ENCODE assay signal across 21 mouse cellular contexts in the genomic region with DNA sequence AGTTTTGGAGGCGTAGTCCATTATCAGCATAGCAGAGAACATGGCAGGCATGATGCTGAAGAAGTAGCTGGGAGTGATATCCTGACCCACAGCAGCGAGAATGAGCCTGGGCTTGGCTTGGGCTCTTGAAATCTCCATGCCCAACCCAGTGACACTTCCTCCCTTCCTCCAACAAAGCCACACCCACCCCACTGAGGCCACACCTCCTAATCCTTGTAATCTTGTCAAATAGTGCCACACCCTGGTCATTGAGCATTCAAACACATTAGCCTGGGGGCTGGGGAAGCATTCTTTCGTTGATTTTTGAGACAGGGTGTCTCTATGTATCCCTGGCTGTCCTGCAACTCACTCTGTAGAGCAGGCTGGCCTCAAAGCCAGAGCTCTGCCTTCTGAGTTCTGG. TPM values are rescaled to one million over a fixed set of nuclear protein-coding genes. Genes with fewer than 3 reads are reported as not detected.
DNase-seq lines count a peak whose midpoint lies in the region; ATAC-seq and TF ChIP-seq lines count a peak whose summit lies in the region.
"Had no signal": no experiment of that assay in that cellular context is flagged by ENCODE, and none has a peak within 500 bp of the region (broad histone marks: within the 10 kb centered on the region; RNA-seq: fewer than 3 reads in every experiment).

No protein-coding gene starts in this region.

- DNase-seq in CD4-positive, CD25-positive, alpha-beta regulatory T cell, adult 2 months (ENCODE audit: low read depth, low spot score): peak; percentile 10
- DNase-seq in liver: peak; percentile 17
- DNase-seq in liver, embryonic 11.5 days (ENCODE audit: low spot score): no peak
- peak; percentile 27 for DNase-seq in MEL (ENCODE audit: low read depth, low spot score)
- no peak for DNase-seq in heart, adult 9 months (ENCODE audit: low spot score in 2 of 2)
- no peak for DNase-seq in left cerebral cortex, adult 8-10 months (ENCODE audit: low spot score in 2 of 2)
- DNase-seq: adrenal gland, postnatal 14 days; cerebellum, adult 2 months; forebrain, postnatal 0 days; heart, adult 2 months; right cerebral cortex, adult 18-20 months had no signal

- H3K36me3 ChIP-seq in liver, embryonic 11.5 days (ENCODE audit: control insufficient read depth, insufficient read depth, low read length): peaks cover 5% of the 10 kb centered on the region; the same call in 1 of the 2 replicates
- no peaks in the 10 kb centered on the region; a peak in 1 of 4 replicates for H3K36me3 ChIP-seq in MEL (ENCODE audit: control insufficient read depth in 1 of 2, insufficient read depth in 2 of 2, low read length in 2 of 2)
- peaks cover 50% of the 10 kb centered on the region for H3K36me3 ChIP-seq in liver, embryonic 12.5 days
- H3K36me3 ChIP-seq: stomach, embryonic 15.5 days had no signal

- no peak; a peak in 1 of 6 replicates for TF ChIP-seq CTCF in MEL (IDR thresholded peaks at IDR 0.05 in 2 of 3, conservative IDR thresholded peaks at IDR 0.05 in 1 of 3; ENCODE audit: control insufficient read depth in 1 of 3, insufficient read depth in 1 of 3, low read depth in 2 of 3, low read length in 3 of 3, poor library complexity in 1 of 3, severe bottlenecking in 1 of 3)

- no peaks in the 10 kb centered on the region for H3K27me3 ChIP-seq in liver, embryonic 11.5 days (replicated peaks; ENCODE audit: control insufficient read depth, insufficient read depth, low read length)
- no peaks in the 10 kb centered on the region for H3K27me3 ChIP-seq in MEL (ENCODE audit: control insufficient read depth in 1 of 2, insufficient read depth in 2 of 2, low read length in 2 of 2)
- no peaks in the 10 kb centered on the region for H3K27me3 ChIP-seq in liver, embryonic 12.5 days (replicated peaks)
- H3K27me3 ChIP-seq: embryonic facial prominence, embryonic 13.5 days; hindbrain, embryonic 13.5 days; limb, embryonic 12.5 days; stomach, embryonic 15.5 days had no signal

- WGBS in liver, embryonic 11.5 days: 86% methylated on average over 3 of the region's 3 CpGs
- 62% methylated on average over 3 of the region's 3 CpGs for WGBS in liver, embryonic 12.5 days (ENCODE audit: insufficient replicate concordance)

- no peak overlapping the region for H3K27ac ChIP-seq in liver, embryonic 11.5 days (ENCODE audit: low read depth, low read length)
- H3K27ac ChIP-seq in MEL (ENCODE audit: control insufficient read depth, low read depth, low read length): no peak overlapping the region
- H3K27ac ChIP-seq in liver, embryonic 12.5 days: no peak overlapping the region
- H3K27ac ChIP-seq: embryonic facial prominence, embryonic 13.5 days; heart, adult 2 months; hindbrain, embryonic 13.5 days; limb, embryonic 12.5 days; stomach, embryonic 15.5 days had no signal

- H3K9me3 ChIP-seq in liver, embryonic 11.5 days (ENCODE audit: control insufficient read depth, low read length): no peaks in the 10 kb centered on the region
- H3K9me3 ChIP-seq in MEL (replicated peaks; ENCODE audit: insufficient read depth, low read length): no peaks in the 10 kb centered on the region
- no peaks in the 10 kb centered on the region for H3K9me3 ChIP-seq in liver, embryonic 12.5 days (replicated peaks)
- H3K9me3 ChIP-seq: embryonic facial prominence, embryonic 13.5 days; hindbrain, embryonic 13.5 days; limb, embryonic 12.5 days; stomach, embryonic 15.5 days had no signal

- H3K79me2 ChIP-seq in MEL (ENCODE audit: control insufficient read depth, insufficient read depth, low read length, poor library complexity): no peaks in the 10 kb centered on the region

- TF ChIP-seq EP300 in MEL (IDR thresholded peaks at IDR 0.05; ENCODE audit: low read depth in 1 of 2, low read length in 2 of 2): no peak

- TF ChIP-seq POLR2A in MEL (IDR thresholded peaks at IDR 0.05; ENCODE audit: control insufficient read depth in 1 of 2, insufficient read depth in 1 of 2, low read depth in 1 of 2, low read length in 2 of 2, poor library complexity in 1 of 2): no peak

- no peak overlapping the region for H3K4me2 ChIP-seq in liver, embryonic 11.5 days
- no peak overlapping the region for H3K4me2 ChIP-seq in liver, embryonic 12.5 days
- H3K4me2 ChIP-seq: embryonic facial prominence, embryonic 13.5 days; hindbrain, embryonic 13.5 days; limb, embryonic 12.5 days; stomach, embryonic 15.5 days had no signal

- H3K4me3 ChIP-seq in liver, embryonic 11.5 days (ENCODE audit: low read depth, low read length): no peak overlapping the region
- H3K4me3 ChIP-seq in MEL (ENCODE audit: control insufficient read depth in 1 of 2, insufficient read depth in 1 of 2, low read depth in 2 of 2, low read length in 2 of 2): no peak overlapping the region
- H3K4me3 ChIP-seq in liver, embryonic 12.5 days: no peak overlapping the region
- H3K4me3 ChIP-seq: embryonic facial prominence, embryonic 13.5 days; heart, adult 2 months; hindbrain, embryonic 13.5 days; limb, embryonic 12.5 days; stomach, embryonic 15.5 days had no signal

- no peaks in the 10 kb centered on the region for H3K4me1 ChIP-seq in liver, embryonic 11.5 days (replicated peaks; ENCODE audit: control insufficient read depth, insufficient read depth, low read length)
- H3K4me1 ChIP-seq in MEL (ENCODE audit: control insufficient read depth in 1 of 2, insufficient read depth in 2 of 2, low read length in 2 of 2): no peaks in the 10 kb centered on the region
- no peaks in the 10 kb centered on the region for H3K4me1 ChIP-seq in liver, embryonic 12.5 days
- H3K4me1 ChIP-seq: embryonic facial prominence, embryonic 13.5 days; hindbrain, embryonic 13.5 days; limb, embryonic 12.5 days; stomach, embryonic 15.5 days had no signal

- H3K9ac ChIP-seq in liver, embryonic 11.5 days (ENCODE audit: low read depth, low read length): no peak overlapping the region
- H3K9ac ChIP-seq in MEL (ENCODE audit: control insufficient read depth, low read depth, low read length, poor library complexity, severe bottlenecking): no peak overlapping the region
- no peak overlapping the region for H3K9ac ChIP-seq in liver, embryonic 12.5 days
- H3K9ac ChIP-seq: embryonic facial prominence, embryonic 13.5 days; forebrain, postnatal 0 days; hindbrain, embryonic 13.5 days; limb, embryonic 12.5 days; stomach, embryonic 15.5 days had no signal

- TF ChIP-seq RAD21 in MEL (IDR thresholded peaks at IDR 0.05; ENCODE audit: low read depth, low read length): no peak; the same call in 1 of the 2 replicates

- ATAC-seq in CD4-positive, CD25-positive, alpha-beta regulatory T cell, adult 4 months: no peak
- ATAC-seq in liver, embryonic 11.5 days (replicated peaks; ENCODE audit: low FRiP score): no peak
- peak; percentile 42; the same call in 1 of the 2 replicates for ATAC-seq in liver, embryonic 12.5 days
- ATAC-seq: forebrain, postnatal 0 days; intestine, embryonic 16.5 days; midbrain, embryonic 16.5 days had no signal

TF ChIP-seq in MEL, 35 proteins besides CTCF, POLR2A, EP300 and RAD21 (continues in another document):
- TF ChIP-seq GABPA (IDR thresholded peaks at IDR 0.05; ENCODE audit: low read depth, low read length) (no peak), NRF1 (IDR thresholded peaks at IDR 0.05; ENCODE audit: insufficient read depth, low read depth, low read length, poor library complexity, severe bottlenecking) (no peak), HCFC1 (IDR thresholded peaks at IDR 0.05; ENCODE audit: low read depth, low read length) (no peak), CHD2 (IDR thresholded peaks at IDR 0.05; ENCODE audit: low read length) (no peak), JUND (IDR thresholded peaks at IDR 0.05; ENCODE audit: low read depth, low read length) (no peak), ELF1 (IDR thresholded peaks at IDR 0.05; ENCODE audit: low read depth, low read length) (no peak), MXI1 (IDR thresholded peaks at IDR 0.05; ENCODE audit: low read depth, low read length) (no peak), TAL1 (IDR thresholded peaks at IDR 0.05; ENCODE audit: low read length) (no peak), UBTF (IDR thresholded peaks at IDR 0.05; ENCODE audit: borderline replicate concordance, insufficient read depth, low read depth, low read length) (no peak), NELFE (IDR thresholded peaks at IDR 0.05; ENCODE audit: low read depth, low read length) (no peak), ZKSCAN1 (IDR thresholded peaks at IDR 0.05; ENCODE audit: low read depth, low read length) (no peak), SIN3A (IDR thresholded peaks at IDR 0.05; ENCODE audit: low read length) (no peak), MAZ (IDR thresholded peaks at IDR 0.05; ENCODE audit: low read depth, low read length) (no peak), POLR2AphosphoS5 (IDR thresholded peaks at IDR 0.05; ENCODE audit: borderline replicate concordance, low read depth, low read length) (no peak), MAX (IDR thresholded peaks at IDR 0.05; ENCODE audit: low read length) (no peak)

RNA-seq across cellular contexts. Expression of gene Tyw3, which starts 15.0 kb away (rescaled TPM):
- 1 to 10 TPM; 5.2 to 9.1 TPM for polyA plus RNA-seq in CD4-positive, CD25-positive, alpha-beta regulatory T cell, adult 4 months (2017; shearing (Covaris generic))
- 8.2 and 10.7 TPM in 2 replicates for polyA plus RNA-seq in liver, embryonic 11.5 days (2014; fragmentation: Nextera tagmentation; extraction: Ambion mirVana)
- total RNA-seq in MEL (2012; rRNA removed): 12.1 and 13.2 TPM in 2 replicates
- 1 to 10 TPM in 1 of 2 experiments, not detected in 1; 6.7 TPM for polyA plus RNA-seq in MEL (2012; ENCODE audit: insufficient read depth in 1 of 2, insufficient read length in 2 of 2, low read depth in 1 of 2, low replicate concordance in 2 of 2, missing spikeins in 1 of 2)
- polyA plus RNA-seq in liver, embryonic 12.5 days (2016; fragmentation: Nextera tagmentation; extraction: Ambion mirVana): 6.5 and 7.3 TPM in 2 replicates
- total RNA-seq in left cerebral cortex, adult 8-10 months (2022): 10 to 100 TPM; 11.4 to 14.2 (median 12.7) TPM

RNA-seq across cellular contexts. Expression of gene Cryz, which starts 15.4 kb away (rescaled TPM):
- 1 to 10 TPM; 3.6 to 4.1 TPM for polyA plus RNA-seq in CD4-positive, CD25-positive, alpha-beta regulatory T cell, adult 4 months (2017; shearing (Covaris generic))
- polyA plus RNA-seq in liver, embryonic 11.5 days (2014; fragmentation: Nextera tagmentation; extraction: Ambion mirVana): 22.0 and 24.7 TPM in 2 replicates
- total RNA-seq in MEL (2012; rRNA removed): 10.7 and 12.2 TPM in 2 replicates
- polyA plus RNA-seq in MEL (2012; ENCODE audit: insufficient read depth in 1 of 2, insufficient read length in 2 of 2, low read depth in 1 of 2, low replicate concordance in 2 of 2, missing spikeins in 1 of 2): 10 to 100 TPM in 1 of 2 experiments, not detected in 1; 21.6 TPM
- polyA plus RNA-seq in liver, embryonic 12.5 days (2016; fragmentation: Nextera tagmentation; extraction: Ambion mirVana): 13.5 and 14.8 TPM in 2 replicates
- total RNA-seq in left cerebral cortex, adult 8-10 months (2022): 10 to 100 TPM; 18.4 to 26.9 (median 20.8) TPM

RNA-seq across cellular contexts. Expression of gene Erich3, which starts 51.8 kb away (rescaled TPM):
- not detected for polyA plus RNA-seq in CD4-positive, CD25-positive, alpha-beta regulatory T cell, adult 4 months (2017; shearing (Covaris generic))
- polyA plus RNA-seq in liver, embryonic 11.5 days (2014; fragmentation: Nextera tagmentation; extraction: Ambion mirVana): not detected in 2 replicates
- not detected in 2 replicates for total RNA-seq in MEL (2012; rRNA removed)
- not detected for polyA plus RNA-seq in MEL (2012; ENCODE audit: insufficient read depth in 1 of 2, insufficient read length in 2 of 2, low read depth in 1 of 2, low replicate concordance in 2 of 2, missing spikeins in 1 of 2)
- not detected in 2 replicates for polyA plus RNA-seq in liver, embryonic 12.5 days (2016; fragmentation: Nextera tagmentation; extraction: Ambion mirVana)
- total RNA-seq in left cerebral cortex, adult 8-10 months (2022): 10 to 100 TPM; 13.9 to 16.2 (median 14.9) TPM
- total RNA-seq: common myeloid progenitor, adult 5-6 weeks; megakaryocyte-erythroid progenitor cell, adult 5-6 weeks had no signal
- polyA plus RNA-seq: intestine, embryonic 16.5 days had no signal

Comparison
In these comparisons a context has a peak if more than half of its experiments do, and no peak if none do; other contexts are left out.
1. DNase-seq: peak in CD4-positive, CD25-positive, alpha-beta regulatory T cell, adult 2 months (single experiment), liver (single experiment) and MEL (single experiment); none in liver, embryonic 11.5 days (single experiment), heart, adult 9 months (0 of 2) and left cerebral cortex, adult 8-10 months (0 of 2).